Mouse (Mus musculus): ENCODE measurements around the gene 3830406C13Rik. TPM values are rescaled to one million over a fixed set of nuclear protein-coding genes. Genes with fewer than 3 reads are reported as not detected.

The 3830406C13Rik gene
- polyA plus RNA-seq, 1 experiment from 2014 or later: 15.3 TPM

DNA sequence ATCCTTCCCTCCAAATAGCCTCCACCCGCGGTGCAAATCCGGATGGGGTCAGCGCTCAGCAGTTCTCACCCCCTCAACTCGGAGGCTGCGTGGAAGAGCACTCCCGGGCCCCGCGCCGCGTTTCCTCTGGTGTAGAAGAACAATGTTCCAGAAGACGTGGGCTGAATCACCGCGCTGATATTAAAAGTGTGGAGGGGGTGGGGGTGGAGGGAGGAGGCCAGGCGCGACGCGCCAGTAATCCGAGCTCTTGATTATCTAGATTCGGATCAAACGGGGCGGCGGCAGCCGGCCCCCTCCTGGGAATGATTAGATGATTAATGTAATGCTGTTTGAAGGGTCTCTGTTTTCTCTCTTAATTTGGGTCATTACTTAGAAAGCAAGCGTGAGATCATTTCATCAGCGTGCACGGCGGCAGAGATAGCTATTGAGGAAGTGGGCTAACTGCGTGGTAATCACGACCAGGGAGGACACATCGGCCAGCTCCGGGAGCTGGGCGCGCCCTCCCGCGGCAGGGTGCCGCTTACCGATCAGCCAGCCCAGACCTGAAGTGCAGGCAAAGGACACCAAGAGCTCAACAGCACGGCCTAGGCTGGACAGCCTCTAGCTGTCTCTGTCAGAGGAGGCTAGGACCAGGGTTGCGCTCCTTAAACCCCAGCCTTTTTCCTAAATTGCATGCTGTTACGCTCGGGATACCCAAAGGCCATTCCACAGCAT, 57.3 kb downstream of the 3830406C13Rik start:
- Histone ChIP-seq H3K4me2 (ENCODE audit: low read depth, low read length) (no peak overlapping the region), H3K27ac (ENCODE audit: low read length) (no peak overlapping the region), H3K9me3 (replicated peaks; ENCODE audit: control insufficient read depth, low read length) (no peaks in the 10 kb centered on the region), H3K4me3 (ENCODE audit: low read depth, low read length) (no peak overlapping the region), H3K36me3 (ENCODE audit: control insufficient read depth, insufficient read depth) (no peaks in the 10 kb centered on the region), H3K27me3 (ENCODE audit: control insufficient read depth, insufficient read depth, low read depth, low read length) (peaks cover 94% of the 10 kb centered on the region), H3K4me1 (ENCODE audit: control insufficient read depth, low read depth, low read length) (no peaks in the 10 kb centered on the region), H3K9ac (ENCODE audit: low read depth, low read length) (no peak overlapping the region)
- 1% methylated on average over 42 of the region's 42 CpGs for WGBS (ENCODE audit: insufficient replicate concordance)
- ATAC-seq (ENCODE audit: low read depth): no peak

DNA sequence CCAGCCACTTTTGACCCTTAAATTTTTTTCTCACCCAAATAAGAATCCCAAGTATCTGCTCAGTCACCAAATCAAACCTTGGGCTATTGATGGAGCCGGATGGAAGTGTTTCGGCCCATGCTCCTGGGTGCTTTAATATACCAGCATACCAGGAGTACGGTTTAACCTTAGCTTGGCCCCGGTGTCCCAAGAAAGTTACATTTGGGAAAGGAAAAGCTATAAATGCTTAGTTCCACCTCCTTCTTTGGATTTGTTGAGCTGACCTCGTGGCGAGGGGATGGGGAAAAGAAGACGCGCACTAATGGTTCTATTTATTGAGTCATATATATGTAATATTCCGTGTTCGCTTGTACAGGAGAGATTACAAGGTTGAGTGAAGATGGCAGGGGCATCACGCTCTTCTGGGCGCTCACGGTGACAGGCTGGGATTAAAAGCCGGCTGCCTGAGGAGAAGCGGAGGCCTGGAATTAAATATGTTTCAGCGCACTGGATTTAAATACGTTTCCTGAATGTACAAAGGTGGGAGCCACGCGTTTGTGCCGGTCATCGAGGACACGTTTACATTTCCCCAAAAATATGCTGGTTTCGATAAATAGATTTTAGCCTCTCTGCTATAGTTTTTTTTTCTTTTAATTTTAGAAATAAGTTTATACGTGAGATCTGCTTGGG, 58.0 kb downstream of the 3830406C13Rik start:
- Histone ChIP-seq H3K36me3 (ENCODE audit: control insufficient read depth, insufficient read depth) (no peaks in the 10 kb centered on the region), H3K9ac (ENCODE audit: low read depth, low read length) (no peak overlapping the region), H3K4me1 (ENCODE audit: control insufficient read depth, low read depth, low read length) (no peaks in the 10 kb centered on the region), H3K9me3 (replicated peaks; ENCODE audit: control insufficient read depth, low read length) (no peaks in the 10 kb centered on the region), H3K27ac (ENCODE audit: low read length) (no peak overlapping the region), H3K4me3 (ENCODE audit: low read depth, low read length) (no peak overlapping the region), H3K4me2 (ENCODE audit: low read depth, low read length) (no peak overlapping the region), H3K27me3 (ENCODE audit: control insufficient read depth, insufficient read depth, low read depth, low read length) (peaks cover 97% of the 10 kb centered on the region)
- 3% methylated on average over 24 of the region's 24 CpGs for WGBS (ENCODE audit: insufficient replicate concordance)
- ATAC-seq (ENCODE audit: low read depth): no peak

- H3K27ac ChIP-seq (ENCODE audit: low read length): no peak overlapping the region
- WGBS (ENCODE audit: insufficient replicate concordance): 3% methylated on average over 23 of the region's 23 CpGs
- H3K4me2 ChIP-seq (ENCODE audit: low read depth, low read length): no peak overlapping the region
Observed at GRCm38 (mm10) chr14:12342458-12343131, 58.6 kb downstream of the 3830406C13Rik start.

GRCm38 (mm10) chr14:12343451-12343941, 59.5 kb downstream of the 3830406C13Rik start:
- Histone ChIP-seq H3K27me3 (ENCODE audit: control insufficient read depth, insufficient read depth, low read depth, low read length) (peaks cover 98% of the 10 kb centered on the region), H3K9me3 (replicated peaks; ENCODE audit: control insufficient read depth, low read length) (no peaks in the 10 kb centered on the region), H3K4me1 (ENCODE audit: control insufficient read depth, low read depth, low read length) (no peaks in the 10 kb centered on the region), H3K9ac (ENCODE audit: low read depth, low read length) (no peak overlapping the region), H3K4me2 (ENCODE audit: low read depth, low read length) (no peak overlapping the region), H3K27ac (ENCODE audit: low read length) (no peak overlapping the region), H3K4me3 (ENCODE audit: low read depth, low read length) (no peak overlapping the region), H3K36me3 (ENCODE audit: control insufficient read depth, insufficient read depth) (no peaks in the 10 kb centered on the region)
- 3% methylated on average over 20 of the region's 20 CpGs for WGBS (ENCODE audit: insufficient replicate concordance)
- no peak for ATAC-seq (ENCODE audit: low read depth)

More at GRCm38 (mm10) chr14:12342458-12343131, 58.6 kb downstream of the 3830406C13Rik start:
- H3K9ac ChIP-seq (ENCODE audit: low read depth, low read length): no peak overlapping the region
- no peak for ATAC-seq (ENCODE audit: low read depth)
- H3K4me3 ChIP-seq (ENCODE audit: low read depth, low read length): no peak overlapping the region
- no peaks in the 10 kb centered on the region for H3K9me3 ChIP-seq (replicated peaks; ENCODE audit: control insufficient read depth, low read length)
- no peaks in the 10 kb centered on the region for H3K4me1 ChIP-seq (ENCODE audit: control insufficient read depth, low read depth, low read length)
- no peaks in the 10 kb centered on the region for H3K36me3 ChIP-seq (ENCODE audit: control insufficient read depth, insufficient read depth)
- H3K27me3 ChIP-seq (ENCODE audit: control insufficient read depth, insufficient read depth, low read depth, low read length): peaks cover 97% of the 10 kb centered on the region

- WGBS (ENCODE audit: insufficient replicate concordance): 4% methylated on average over 24 of the region's 24 CpGs
- Histone ChIP-seq H3K4me2 (ENCODE audit: low read depth, low read length) (no peak overlapping the region), H3K27me3 (ENCODE audit: control insufficient read depth, insufficient read depth, low read depth, low read length) (peaks cover 100% of the 10 kb centered on the region), H3K36me3 (ENCODE audit: control insufficient read depth, insufficient read depth) (no peaks in the 10 kb centered on the region), H3K27ac (ENCODE audit: low read length) (no peak overlapping the region), H3K4me1 (ENCODE audit: control insufficient read depth, low read depth, low read length) (no peaks in the 10 kb centered on the region), H3K9me3 (replicated peaks; ENCODE audit: control insufficient read depth, low read length) (no peaks in the 10 kb centered on the region), H3K9ac (ENCODE audit: low read depth, low read length) (no peak overlapping the region), H3K4me3 (ENCODE audit: low read depth, low read length) (no peak overlapping the region)
- no peak for ATAC-seq (ENCODE audit: low read depth)
Observed at GRCm38 (mm10) chr14:12344061-12344745, 60.2 kb downstream of the 3830406C13Rik start.

- no peak overlapping the region for H3K4me3 ChIP-seq (ENCODE audit: low read depth, low read length)
- H3K4me1 ChIP-seq (ENCODE audit: control insufficient read depth, low read depth, low read length): no peaks in the 10 kb centered on the region
- no peak for ATAC-seq (ENCODE audit: low read depth)
- no peaks in the 10 kb centered on the region for H3K36me3 ChIP-seq (ENCODE audit: control insufficient read depth, insufficient read depth)
- no peaks in the 10 kb centered on the region for H3K9me3 ChIP-seq (replicated peaks; ENCODE audit: control insufficient read depth, low read length)
- 3% methylated on average over 36 of the region's 39 CpGs for WGBS (ENCODE audit: insufficient replicate concordance)
- H3K9ac ChIP-seq (ENCODE audit: low read depth, low read length): no peak overlapping the region
- H3K27ac ChIP-seq (ENCODE audit: low read length): no peak overlapping the region
- H3K27me3 ChIP-seq (ENCODE audit: control insufficient read depth, insufficient read depth, low read depth, low read length): peaks cover 100% of the 10 kb centered on the region
- H3K4me2 ChIP-seq (ENCODE audit: low read depth, low read length): no peak overlapping the region
Observed at GRCm38 (mm10) chr14:12344746-12345240, 60.8 kb downstream of the 3830406C13Rik start.

DNA sequence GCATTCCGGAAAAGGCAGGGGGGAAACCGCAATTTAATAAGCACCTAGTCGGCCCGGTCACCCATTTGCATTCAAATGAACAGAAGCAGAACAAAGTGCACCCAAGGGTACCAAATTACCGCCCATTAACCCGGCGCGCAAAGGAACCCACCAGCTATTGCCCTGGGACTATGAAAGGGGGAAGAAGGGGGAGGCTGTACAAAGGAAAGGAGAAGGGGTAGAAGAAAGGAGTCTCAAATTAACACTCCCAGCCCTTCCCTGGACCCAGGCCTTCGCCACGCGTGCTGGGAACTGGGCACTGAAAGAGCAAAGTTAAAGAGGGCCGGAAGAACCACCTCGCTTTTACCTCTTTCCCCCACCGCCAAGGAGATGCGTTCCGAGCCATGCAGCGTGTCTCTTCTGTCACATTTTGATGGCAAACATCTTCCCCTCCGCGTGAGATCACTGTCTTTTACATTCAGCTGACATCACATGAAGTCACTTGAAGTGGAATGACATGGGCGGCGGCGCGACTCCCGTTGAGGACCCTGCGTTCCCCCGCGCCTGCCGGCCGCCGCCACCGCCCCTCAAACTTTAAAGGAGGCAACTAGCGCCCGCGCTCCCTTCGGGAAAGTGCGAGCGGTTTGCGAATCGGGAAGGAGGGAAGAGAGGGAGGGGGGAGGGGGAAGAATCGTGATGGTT, 61.4 kb downstream of the 3830406C13Rik start:
- H3K9ac ChIP-seq (ENCODE audit: low read depth, low read length): no peak overlapping the region
- ATAC-seq (ENCODE audit: low read depth): no peak
- no peak overlapping the region for H3K4me2 ChIP-seq (ENCODE audit: low read depth, low read length)
- H3K27ac ChIP-seq (ENCODE audit: low read length): no peak overlapping the region
- H3K27me3 ChIP-seq (ENCODE audit: control insufficient read depth, insufficient read depth, low read depth, low read length): peaks cover 98% of the 10 kb centered on the region
- H3K4me1 ChIP-seq (ENCODE audit: control insufficient read depth, low read depth, low read length): no peaks in the 10 kb centered on the region
- H3K9me3 ChIP-seq (replicated peaks; ENCODE audit: control insufficient read depth, low read length): no peaks in the 10 kb centered on the region
- H3K36me3 ChIP-seq (ENCODE audit: control insufficient read depth, insufficient read depth): no peaks in the 10 kb centered on the region
- 1% methylated on average over 40 of the region's 40 CpGs for WGBS (ENCODE audit: insufficient replicate concordance)
- no peak overlapping the region for H3K4me3 ChIP-seq (ENCODE audit: low read depth, low read length)

Data from liver, embryonic 16.5 days (tissue).